Mouse (Mus musculus): ENCODE measurements around the gene Abcc1.

Gene Abcc1

DNA sequence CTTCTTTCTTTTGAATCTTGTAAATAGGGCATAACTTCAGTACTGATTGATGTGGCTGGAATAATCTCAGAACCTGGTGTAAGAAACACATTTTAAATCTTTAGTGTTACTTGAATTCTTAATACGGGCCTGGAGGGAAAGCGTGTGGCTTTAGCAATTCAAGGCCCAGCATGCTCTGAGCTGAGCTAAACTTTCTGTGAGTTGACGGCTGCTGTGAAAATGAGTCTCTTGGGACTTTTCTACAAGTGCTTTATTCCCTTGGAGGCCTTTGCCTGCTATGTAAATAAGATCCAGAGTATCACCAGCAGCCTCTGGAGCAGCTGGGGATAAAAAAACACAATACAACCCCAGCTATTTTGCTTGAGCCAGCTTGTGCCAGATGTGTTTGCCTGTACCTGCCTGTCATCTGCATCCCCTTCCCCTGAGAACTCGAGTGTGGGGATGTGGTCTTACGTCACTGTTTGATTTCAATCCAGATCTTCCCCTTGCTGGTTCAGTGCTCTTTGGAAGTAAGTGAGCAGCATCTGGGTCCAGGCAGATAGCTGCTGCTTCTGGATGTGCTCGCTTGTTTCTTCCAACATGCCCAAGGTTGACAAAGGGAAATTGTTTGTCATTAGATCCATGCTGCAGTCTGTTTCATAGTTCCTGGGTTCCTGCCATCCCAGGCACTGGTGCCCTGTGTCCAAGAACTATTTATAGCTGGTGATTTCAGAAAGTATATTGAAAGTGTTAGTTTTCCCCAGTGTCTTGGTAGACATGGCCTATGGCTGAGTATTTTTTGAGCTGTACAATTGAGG is 82.9 kb downstream of the Abcc1 start:
- no peak for DNase-seq

DNA sequence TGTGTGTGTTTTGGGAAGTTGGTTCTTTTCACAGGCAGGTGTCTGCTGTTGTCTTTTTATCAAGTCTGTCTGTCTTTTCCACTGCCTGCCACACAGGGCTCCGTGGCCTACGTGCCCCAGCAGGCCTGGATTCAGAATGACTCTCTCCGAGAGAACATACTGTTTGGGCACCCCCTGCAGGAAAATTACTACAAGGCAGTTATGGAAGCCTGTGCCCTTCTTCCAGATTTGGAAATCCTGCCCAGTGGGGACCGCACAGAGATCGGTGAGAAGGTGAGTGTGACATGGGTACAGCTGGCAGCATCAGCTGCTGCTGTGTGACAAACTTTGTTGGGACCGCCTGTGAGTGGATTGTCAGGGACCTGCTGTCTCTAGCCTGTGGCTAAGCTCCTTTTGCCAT is 83.8 kb downstream of the Abcc1 start:
- DNase-seq = peak; percentile 22 to 28

DNA sequence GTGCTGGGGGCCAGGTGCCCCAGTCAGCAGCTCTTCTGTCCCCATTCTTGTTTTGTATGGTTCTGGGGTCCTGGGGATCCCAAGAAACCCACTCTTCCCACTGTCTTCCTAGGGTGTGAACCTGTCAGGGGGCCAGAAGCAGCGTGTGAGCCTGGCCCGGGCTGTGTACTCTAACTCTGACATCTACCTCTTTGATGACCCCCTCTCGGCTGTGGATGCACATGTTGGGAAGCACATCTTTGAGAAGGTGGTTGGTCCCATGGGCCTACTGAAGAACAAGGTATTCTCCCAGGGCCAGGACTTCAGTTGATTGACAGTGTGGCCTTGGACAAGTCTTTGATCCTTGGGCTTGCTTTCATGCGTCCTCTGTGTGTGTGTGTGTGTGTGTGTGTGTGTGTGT is 86.0 kb downstream of the Abcc1 start:
- no peak for DNase-seq

DNA sequence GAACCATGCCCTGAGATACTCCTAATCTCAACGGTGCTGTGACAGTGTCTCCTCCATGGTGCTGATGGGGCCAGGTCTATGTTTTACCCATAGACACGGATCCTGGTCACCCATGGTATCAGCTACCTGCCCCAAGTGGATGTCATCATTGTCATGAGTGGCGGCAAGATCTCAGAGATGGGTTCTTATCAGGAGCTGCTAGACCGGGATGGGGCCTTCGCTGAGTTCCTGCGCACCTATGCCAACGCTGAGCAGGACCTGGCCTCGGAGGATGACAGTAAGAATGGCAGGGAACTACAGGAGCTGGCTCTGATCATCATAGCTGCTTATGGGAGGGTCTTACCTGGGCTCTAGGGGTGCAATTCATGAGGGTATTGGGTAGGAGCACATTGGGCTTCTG is 86.9 kb downstream of the Abcc1 start:
- no peak for DNase-seq

DNA sequence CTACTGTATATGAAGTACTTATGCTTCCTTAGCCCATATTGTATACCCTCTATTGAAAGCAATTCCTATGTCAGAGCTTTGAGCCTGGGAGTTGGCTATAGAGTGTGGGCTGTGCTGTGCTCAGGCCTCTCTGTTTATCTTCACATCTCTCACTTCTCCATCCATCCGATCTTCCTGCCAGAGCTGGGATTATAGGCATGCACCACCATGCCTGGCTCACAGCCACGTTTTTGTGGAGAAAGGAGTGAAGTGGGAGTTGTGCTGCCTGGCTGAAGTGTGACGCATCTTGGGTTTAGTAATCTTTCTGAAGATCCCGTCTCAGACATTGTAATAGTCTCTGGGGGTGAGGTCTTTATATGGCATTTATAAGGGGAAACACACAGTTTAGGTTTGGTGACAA is 88.5 kb downstream of the Abcc1 start:
- no peak for DNase-seq

DNA sequence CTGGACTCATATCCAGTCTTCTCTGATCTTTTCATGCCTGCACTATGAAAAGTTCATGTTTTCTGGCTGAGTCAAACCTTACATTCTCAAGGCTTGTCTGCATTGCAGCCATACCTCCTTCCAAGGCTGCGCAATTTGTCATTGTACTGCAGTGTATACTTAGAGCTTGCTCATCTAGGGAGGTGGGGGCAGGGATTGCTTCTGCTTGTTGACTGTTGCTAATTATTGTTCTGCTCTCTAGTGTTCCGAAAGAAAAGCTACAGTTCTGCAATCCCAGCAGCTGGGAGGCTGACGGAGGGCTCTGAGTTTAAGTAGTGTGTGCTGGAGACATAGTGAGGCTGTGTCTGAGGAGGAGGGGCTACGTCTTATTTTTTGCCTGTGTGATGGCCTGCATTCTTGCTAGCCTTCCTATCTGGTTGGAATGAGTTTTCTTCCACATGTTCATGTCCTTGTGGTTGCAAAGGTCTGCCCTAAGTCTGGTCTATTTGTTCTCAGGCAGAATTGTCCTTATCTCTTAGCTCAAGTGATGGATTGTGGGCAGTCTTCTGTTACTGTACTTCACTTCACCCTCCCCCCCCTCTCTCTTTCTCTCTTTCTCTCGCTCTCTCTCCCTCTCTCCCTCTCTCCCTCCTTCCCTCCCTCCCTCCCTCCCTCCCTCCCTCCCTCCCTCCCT is 90.2 kb downstream of the Abcc1 start:
- DNase-seq = no peak

DNA sequence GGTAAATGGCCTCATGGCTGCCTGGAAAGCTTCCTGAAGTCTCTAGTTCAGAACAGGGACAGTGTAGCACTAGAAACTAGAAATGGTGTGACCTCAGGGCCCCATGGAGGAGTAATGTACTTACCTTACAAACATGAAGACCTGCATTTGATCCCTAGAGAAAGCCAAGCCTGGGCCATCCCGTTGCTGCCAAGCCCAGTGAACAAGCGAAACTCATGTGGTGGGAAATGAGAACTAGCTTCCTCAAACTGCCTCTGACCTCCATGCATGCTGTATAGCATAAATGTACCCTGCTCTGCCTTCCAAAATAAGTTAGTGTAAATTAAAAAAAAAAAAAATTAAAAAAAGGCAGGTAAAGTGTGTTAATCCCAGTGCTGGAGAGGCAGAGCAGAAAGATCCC is 101.2 kb downstream of the Abcc1 start:
- no peak for DNase-seq

DNA sequence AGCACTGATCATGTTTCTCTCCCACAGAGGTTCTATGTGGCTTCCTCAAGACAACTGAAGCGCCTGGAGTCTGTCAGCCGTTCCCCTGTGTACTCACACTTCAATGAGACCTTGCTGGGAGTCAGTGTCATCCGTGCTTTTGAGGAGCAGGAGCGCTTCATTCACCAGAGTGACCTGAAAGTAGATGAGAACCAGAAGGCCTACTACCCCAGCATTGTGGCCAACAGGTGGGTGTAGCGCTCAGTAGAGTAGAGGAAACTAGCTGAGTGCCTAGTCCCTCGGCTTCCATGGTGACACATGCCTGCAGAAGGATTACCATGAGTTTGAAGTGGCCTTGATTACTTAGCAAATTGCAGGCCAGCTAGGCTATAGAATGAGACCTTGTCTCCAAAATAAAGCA is 103.7 kb downstream of the Abcc1 start:
- DNase-seq = no peak

DNA sequence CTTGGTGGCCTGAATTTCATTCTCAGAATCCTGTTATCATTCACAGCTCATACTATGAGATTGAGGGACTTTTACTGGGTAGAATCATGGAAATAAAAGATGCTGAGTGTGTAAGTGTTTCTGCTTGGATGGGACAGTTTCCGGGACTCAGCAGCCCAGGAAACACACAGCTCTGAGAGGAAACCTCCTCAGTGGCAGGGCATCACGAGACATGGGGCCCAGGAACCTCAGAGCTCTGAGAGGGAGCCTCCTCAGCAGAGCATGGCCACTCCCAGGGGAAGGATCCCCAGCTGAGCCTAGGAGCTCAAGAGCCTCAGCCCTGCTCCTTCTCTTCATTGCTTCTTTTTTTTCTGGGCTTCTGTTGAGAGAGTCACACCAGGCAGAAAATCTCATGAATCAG is 107.0 kb downstream of the Abcc1 start:
- DNase-seq = no peak

DNA sequence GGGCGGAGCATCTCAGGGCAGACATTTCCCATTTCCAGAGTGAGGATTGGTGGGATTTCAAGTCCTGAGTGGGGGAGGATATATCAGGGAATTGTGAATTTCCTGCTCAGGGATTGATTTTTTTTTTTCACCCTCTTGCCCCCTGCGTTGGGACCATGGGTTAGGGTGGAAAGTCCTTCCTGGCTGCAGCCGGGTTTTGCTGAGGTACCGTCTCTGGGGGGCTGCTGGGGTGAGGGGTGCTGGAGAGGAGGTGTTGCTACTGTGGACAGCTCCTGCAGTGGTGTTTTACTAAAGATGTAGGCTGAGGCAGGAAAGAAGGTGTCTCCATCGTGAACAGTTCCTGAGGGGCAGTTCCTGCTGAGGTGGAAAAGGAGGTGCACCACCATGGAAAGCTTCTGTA is 107.5 kb downstream of the Abcc1 start:
- DNase-seq = no peak

DNA sequence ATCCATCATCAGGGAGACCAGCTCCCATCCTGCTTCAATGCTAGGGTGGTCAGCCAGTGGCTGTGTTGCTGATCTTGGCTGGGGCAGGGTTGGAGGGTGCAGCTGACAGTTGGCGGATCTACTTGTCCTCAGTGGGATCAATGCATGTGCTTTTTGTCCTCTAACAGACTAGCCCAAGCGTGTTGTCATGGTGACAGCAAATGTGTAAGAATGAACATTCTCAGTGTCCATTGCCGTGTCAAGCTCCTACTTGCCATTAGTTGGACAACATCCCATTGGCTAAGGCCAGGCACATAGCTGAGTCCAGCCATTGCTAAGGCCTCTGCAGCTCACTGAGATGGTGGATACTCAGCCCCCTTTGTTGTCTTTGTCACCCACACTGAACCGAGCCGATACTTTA is 110.8 kb downstream of the Abcc1 start:
- no peak for DNase-seq

DNA sequence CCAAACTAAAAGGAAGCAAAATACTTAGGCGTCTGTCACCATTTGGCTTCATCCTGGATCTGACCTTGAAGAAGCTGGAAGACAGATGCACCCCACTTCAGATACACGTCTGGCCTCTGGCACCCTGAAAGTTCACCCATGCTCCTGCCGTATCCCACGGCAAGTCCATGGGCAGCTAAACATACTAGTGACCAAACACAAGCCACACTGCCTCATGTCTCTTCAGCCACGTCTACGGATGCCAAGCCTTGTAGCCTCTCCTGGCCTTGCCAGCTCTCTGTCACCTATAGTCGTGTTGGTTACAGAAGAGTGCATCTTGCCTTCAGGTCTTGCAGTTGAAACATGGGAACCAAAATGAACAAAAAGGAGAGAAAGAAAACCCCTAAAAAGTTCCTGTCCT is 112.3 kb downstream of the Abcc1 start:
- DNase-seq = no peak

DNA sequence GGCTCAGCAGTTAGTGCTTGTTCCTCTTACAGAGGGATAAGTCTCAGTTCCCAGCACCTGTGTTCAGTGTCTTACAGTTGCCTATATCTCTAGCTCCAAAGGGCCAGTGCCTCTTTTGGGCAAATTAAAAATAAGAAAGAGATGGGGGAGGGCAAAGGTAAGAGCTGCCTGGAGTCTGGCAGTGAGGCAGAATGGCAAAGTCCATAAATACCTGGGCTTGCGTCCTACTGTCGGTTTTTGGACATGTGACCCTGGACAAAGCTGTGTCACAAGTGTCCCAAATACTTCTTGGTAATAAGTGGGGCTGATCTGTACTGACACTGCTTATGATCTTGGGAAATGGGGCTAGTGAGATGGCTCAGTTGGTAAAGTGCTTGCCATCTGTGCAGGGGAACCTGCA is 113.6 kb downstream of the Abcc1 start:
- DNase-seq = peak in 1 of 2 experiments; percentile 8

DNA sequence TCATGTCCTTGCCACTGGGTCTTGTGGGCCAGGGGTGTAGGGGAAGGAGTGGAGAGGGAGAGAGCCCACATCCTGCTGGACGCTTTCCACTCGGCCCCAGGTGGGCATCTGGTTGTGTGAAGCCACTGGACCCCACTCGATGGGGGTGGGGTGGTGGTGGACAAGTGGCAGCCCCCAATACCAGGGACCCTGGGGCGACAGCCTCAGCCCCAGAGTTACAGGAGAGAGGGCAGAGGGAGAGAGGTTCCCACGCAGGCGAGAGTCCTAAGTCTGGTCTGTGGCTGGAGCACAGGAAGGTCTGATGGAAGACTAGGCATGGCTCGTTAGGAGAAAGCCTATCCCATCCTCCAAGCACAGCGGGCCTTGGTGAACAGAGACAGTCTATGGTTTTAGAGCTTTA is 114.7 kb downstream of the Abcc1 start:
- no peak for DNase-seq

DNA sequence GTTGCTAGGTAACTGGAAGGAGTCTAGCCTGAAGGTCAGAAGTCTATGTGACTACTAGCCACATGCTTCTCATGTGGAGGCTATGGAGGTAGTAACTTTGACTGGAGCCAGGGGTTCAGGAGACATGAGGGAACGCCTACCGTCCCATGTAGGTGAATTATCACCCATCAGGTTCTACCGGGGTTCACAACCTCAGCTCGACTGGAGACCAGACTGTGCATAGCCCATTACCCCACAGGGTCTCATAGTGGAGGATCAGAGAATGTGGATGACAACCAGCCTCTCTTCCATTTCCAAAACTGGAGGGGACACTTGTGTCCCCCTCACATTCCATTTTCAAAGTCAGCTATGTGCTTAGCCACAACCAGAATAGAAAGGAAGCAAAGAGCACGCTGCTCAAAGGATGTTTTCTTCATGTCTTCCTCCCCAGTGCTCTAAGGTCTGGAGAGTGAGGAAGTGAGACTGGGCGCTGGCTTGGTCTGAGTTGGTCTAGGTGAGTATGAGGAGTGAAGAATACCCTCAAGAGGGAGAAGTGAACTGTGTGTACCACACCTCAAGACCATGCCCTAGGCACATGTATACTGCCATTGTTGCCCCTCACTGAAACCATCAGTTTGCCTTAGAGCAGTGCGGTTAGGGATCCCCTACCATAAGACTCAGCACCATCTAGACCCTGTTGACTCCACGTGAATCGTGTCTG is 115.5 kb downstream of the Abcc1 start:
- no peak for DNase-seq

DNA sequence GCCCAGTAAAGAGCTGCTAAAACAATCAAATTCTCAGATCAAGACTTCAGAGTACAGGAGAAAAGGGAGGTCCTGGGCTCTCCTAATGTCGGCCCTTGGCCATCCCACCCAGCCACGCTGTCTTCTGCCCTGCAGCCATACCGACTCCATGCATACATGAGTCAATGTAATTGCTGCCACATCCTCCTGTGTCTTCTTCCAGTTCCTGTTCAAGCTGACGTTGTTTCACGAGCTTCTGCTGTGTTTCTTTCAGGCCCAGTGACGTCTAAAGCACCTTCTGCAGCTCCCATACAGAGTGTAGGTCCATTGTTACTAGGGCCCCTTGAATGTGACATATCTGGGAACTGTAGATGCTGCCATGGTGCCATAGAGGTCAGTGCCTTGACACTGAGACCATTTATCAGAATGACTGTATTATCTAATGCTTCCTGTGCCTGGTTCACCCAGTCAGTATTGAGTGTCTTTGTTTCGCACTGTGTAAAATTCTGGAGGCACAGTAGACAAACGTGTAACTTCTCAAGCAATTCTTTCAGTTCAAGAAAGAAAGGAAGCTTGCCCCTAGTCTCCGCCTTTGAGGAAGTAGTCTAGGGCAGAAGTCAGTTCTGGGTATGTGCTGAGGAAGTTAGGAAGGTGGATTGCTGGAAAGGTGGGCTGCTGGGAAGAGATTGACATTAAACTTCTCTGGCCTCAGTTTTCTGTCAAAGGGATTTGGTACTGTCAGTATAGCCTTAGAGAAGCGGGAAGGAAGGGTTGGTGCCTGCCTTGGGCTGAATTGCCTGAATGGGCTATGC is 116.3 kb downstream of the Abcc1 start:
- DNase-seq = no peak

DNA sequence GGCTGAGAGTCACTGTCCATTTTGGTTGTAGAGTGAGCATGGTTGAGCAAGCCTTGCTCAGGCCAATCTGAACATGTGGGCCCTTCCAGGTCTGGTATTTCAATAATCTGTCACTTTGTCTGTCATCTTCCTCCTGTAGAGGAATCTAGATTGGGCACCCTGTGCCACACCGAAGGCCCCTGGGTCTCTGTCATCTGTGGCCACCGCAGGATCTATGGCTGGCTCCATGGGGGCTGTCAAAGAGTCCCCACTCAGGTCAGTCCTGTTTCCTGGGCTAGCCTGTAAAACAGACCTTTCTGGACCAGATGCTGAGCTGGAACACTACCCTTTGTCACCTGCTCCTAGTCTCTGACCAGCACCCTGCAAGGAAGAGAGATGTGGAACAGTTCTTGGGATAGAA is 118.3 kb downstream of the Abcc1 start:
- no peak for DNase-seq

DNA sequence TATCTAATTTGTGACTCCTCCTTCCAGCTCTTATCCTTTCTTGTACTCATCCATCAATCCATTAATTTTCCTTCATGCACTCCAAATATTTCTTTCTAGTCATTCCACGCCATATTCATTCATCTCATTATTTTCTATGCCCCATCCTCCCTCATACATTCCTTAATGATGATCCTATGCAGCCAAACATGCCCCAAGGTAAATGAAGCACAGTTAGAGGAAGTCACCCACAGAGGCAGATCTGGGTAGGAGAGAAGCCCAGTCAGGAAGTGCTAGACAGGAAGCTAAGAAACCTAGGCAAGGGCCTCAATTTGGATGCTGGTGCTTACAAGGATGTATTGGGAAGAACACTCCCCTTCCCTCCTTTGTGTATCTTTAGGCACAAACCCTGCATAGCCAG is 121.9 kb downstream of the Abcc1 start:
- DNase-seq = no peak

DNA sequence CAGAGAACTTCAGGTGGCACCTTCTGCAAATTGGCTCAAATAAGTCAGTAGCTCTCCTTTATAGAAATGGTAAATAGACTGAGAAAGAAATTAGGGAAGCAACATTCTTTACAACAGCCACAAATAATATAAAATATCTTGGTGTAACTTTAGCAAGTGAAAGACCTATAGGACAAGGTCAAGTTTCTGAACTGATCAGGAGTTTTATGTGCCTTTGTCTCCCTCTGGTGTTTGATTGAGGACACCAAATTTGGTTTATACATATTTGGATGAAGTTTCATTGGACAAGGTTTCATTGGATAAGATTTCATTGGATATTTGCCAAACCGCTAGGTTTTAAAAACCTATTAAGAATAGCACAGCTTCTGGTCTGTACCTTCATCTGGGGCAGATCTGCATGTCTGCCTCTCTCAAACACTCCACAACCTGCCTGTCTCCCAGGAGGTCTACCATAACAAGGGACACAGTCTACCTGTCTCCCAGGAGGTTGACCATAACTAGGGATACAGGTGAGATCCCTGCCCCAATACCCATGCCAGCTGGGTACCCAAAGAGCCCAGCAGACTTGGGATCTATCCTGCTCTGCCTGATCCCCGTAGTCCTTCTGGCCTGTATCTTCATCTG is 132.2 kb downstream of the Abcc1 start:
- peak in 1 of 2 experiments; percentile 13 for DNase-seq

DNA sequence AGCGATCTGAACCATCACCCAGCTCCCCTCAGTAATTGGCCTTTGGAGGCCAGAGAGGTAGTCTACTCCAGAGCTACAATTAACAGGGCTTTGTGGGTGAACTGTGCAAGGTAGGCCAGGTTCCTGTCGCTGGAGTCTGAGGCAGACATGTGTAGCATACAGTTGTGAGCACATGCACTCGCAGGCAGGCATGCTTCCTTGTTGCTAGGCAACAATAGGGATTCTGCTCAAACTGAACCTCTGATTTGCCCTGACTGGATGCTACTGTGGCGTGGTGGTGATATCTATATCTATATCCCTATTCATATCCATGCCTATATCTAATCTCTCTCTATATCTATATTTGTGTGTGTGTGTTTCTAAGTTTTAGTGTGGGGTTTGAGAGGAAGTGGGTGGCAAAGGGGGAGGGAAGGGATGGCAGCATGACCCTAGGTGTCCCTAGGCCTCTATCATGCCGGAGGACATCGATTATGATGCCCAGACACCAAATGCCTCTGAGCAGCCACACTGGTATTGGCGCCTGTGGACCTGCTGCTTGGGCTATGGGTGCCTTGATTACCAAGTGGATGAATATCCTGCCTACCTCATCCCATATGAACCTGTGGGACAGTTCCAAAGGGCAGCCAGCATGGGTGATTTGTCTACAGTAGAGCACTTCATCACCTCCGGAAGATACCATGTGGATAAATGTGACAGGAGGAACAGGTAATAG is 140.4 kb downstream of the Abcc1 start:
- no peak for DNase-seq

DNA sequence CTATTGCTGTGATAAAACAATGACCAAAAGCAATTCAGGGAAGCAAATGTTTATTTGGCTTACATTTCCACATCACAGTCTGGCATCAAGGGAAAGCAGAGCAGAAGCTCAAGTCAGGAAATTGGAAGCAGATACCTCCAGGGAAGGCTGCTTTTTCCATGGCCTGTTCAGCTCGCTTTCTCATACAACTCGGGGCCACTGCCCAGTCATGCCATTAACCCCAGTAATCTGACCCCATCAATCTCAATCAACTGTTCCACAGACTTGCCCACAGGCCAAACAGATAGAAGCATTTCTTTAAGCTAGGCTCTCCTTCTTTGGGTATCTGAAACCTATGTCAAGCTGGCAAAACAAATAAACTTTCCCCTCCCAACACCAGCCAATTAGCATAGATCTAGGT is 145.1 kb downstream of the Abcc1 start:
- no peak for DNase-seq
